Mouse (Mus musculus): ENCODE data around the gene Neb.
A peak's percentile ranks its signal among the peaks of the same experiment; 100 is the strongest.

Neb gene

GRCm38 (mm10) chr2:52306635-52307034 is 71.6 kb downstream of the Neb start:
- DNase-seq (ENCODE audit: low read depth), result no peak

GRCm38 (mm10) chr2:52304554-52304953 is 73.7 kb downstream of the Neb start:
- DNase-seq (ENCODE audit: low read depth), result no peak

- DNase-seq (ENCODE audit: low read depth), result peak; percentile 46
Measured at GRCm38 (mm10) chr2:52303405-52303804, 74.9 kb downstream of the Neb start.

GRCm38 (mm10) chr2:52297969-52298368 is 80.3 kb downstream of the Neb start:
- no peak for DNase-seq (ENCODE audit: low read depth)

GRCm38 (mm10) chr2:52296779-52297178 is 81.5 kb downstream of the Neb start:
- no peak for DNase-seq (ENCODE audit: low read depth)

GRCm38 (mm10) chr2:52287436-52287835 is 90.8 kb downstream of the Neb start:
- DNase-seq (ENCODE audit: low read depth), result no peak

- DNase-seq (ENCODE audit: low read depth), result no peak
Measured at GRCm38 (mm10) chr2:52286421-52286820, 91.9 kb downstream of the Neb start.

- DNase-seq (ENCODE audit: low read depth), result no peak
Measured at GRCm38 (mm10) chr2:52272146-52272545, 106.1 kb downstream of the Neb start.

- no peak for DNase-seq (ENCODE audit: low read depth)
Measured at GRCm38 (mm10) chr2:52270911-52271310, 107.4 kb downstream of the Neb start.

- DNase-seq (ENCODE audit: low read depth), result peak; percentile 42
Measured at GRCm38 (mm10) chr2:52262149-52262548, 116.1 kb downstream of the Neb start.

GRCm38 (mm10) chr2:52252037-52252436 is 126.2 kb downstream of the Neb start:
- peak; percentile 19 for DNase-seq (ENCODE audit: low read depth)

GRCm38 (mm10) chr2:52248316-52248826 is 129.9 kb downstream of the Neb start:
- no peak for DNase-seq (ENCODE audit: low read depth)

GRCm38 (mm10) chr2:52245091-52245490 is 133.2 kb downstream of the Neb start:
- no peak for DNase-seq (ENCODE audit: low read depth)

- DNase-seq (ENCODE audit: low read depth), result no peak
Measured at GRCm38 (mm10) chr2:52242691-52243090, 135.6 kb downstream of the Neb start.

GRCm38 (mm10) chr2:52237892-52238291 is 140.4 kb downstream of the Neb start:
- no peak for DNase-seq (ENCODE audit: low read depth)

- DNase-seq (ENCODE audit: low read depth), result no peak
Measured at GRCm38 (mm10) chr2:52227584-52227983, 150.7 kb downstream of the Neb start.

- no peak for DNase-seq (ENCODE audit: low read depth)
Measured at GRCm38 (mm10) chr2:52224366-52224765, 153.9 kb downstream of the Neb start.

- peak; percentile 61 for DNase-seq (ENCODE audit: low read depth)
Measured at GRCm38 (mm10) chr2:52220074-52220473, 158.2 kb downstream of the Neb start.

- DNase-seq (ENCODE audit: low read depth), result no peak
Measured at GRCm38 (mm10) chr2:52215945-52216344, 162.3 kb downstream of the Neb start.

- no peak for DNase-seq (ENCODE audit: low read depth)
Measured at GRCm38 (mm10) chr2:52212561-52212961, 165.7 kb downstream of the Neb start.

- no peak for DNase-seq (ENCODE audit: low read depth)
Measured at GRCm38 (mm10) chr2:52211358-52211899, 166.8 kb downstream of the Neb start.

- no peak for DNase-seq (ENCODE audit: low read depth)
Measured at GRCm38 (mm10) chr2:52210685-52211084, 167.6 kb downstream of the Neb start.

GRCm38 (mm10) chr2:52204992-52205391 is 173.3 kb downstream of the Neb start:
- no peak for DNase-seq (ENCODE audit: low read depth)

- no peak for DNase-seq (ENCODE audit: low read depth)
Measured at GRCm38 (mm10) chr2:52193629-52194028, 184.6 kb downstream of the Neb start.
